Mouse (Mus musculus) kidney, postnatal 0 days (tissue): ENCODE data around the gene Plpp3. TPM values are rescaled to one million over a fixed set of nuclear protein-coding genes. Genes with fewer than 3 reads are reported as not detected.

Experiments
- ATAC-seq: fragments of 200-750 bp; cut with Nextera tagmentation; replicated peaks from 2 replicates; pipeline ENCODE4 v1.8.0; 2017; ENCODE audit warnings: low read depth, moderate number of reproducible peaks, moderate TSS enrichment, moderate library complexity; ENCODE audit not compliant: low FRiP score
- DNase-seq: peaks from one replicate; pipeline ENCODE4 v3.0.0-alpha.2; 2016; ENCODE audit warnings: low spot score
- H3K27ac ChIP-seq: fragments of 300-500 bp; sonication (generic); 2 replicates; pipeline ENCODE4 v1.5.1; 2014; ENCODE audit warnings: mild to moderate bottlenecking
- H3K27me3 ChIP-seq: fragments of 300-500 bp; sonication (generic); 2 replicates; pipeline ENCODE4 v1.6.1; 2014; ENCODE audit warnings: low read length, mixed read lengths; ENCODE audit not compliant: insufficient read depth
- H3K36me3 ChIP-seq: fragments of 300-500 bp; sonication (generic); 2 replicates; pipeline ENCODE4 v1.6.1; 2014; ENCODE audit warnings: low read length, mixed read lengths; ENCODE audit not compliant: insufficient read depth
- H3K4me1 ChIP-seq: fragments of 300-500 bp; sonication (generic); replicated peaks from 2 replicates; pipeline ENCODE4 v1.6.1; 2014; ENCODE audit warnings: antibody characterized with exemption, low read length, mixed read lengths; ENCODE audit not compliant: insufficient read depth
- H3K4me2 ChIP-seq: fragments of 300-500 bp; sonication (generic); 2 replicates; pipeline ENCODE4 v1.6.1; 2014; ENCODE audit warnings: mild to moderate bottlenecking, low read length, moderate library complexity, mixed read lengths
- H3K4me3 ChIP-seq: fragments of 300-500 bp; sonication (generic); replicated peaks from 2 replicates; pipeline ENCODE4 v1.5.1; 2014; ENCODE audit warnings: low read depth, low read length
- H3K9ac ChIP-seq: fragments of 300-500 bp; sonication (generic); 2 replicates; pipeline ENCODE4 v1.6.1; 2014; ENCODE audit warnings: low read depth, low read length
- H3K9me3 ChIP-seq: fragments of 300-500 bp; sonication (generic); replicated peaks from 2 replicates; pipeline ENCODE4 v1.6.1; 2016; ENCODE audit warnings: low read length, inconsistent platforms, mixed read lengths
- CTCF ChIP-seq: IDR thresholded peaks from 2 replicates; pipeline ENCODE4 v1.5.1; 2016; ENCODE audit warnings: antibody characterized with exemption, low read depth, mild to moderate bottlenecking, moderate library complexity
- WGBS: fragments of 180-500 bp; shearing (Covaris S2); extraction: QIAGEN DNeasy Blood & Tissue Kit; methylation state at CpG from one replicate; pipeline ENCODE4 v1.1.7; 2014; 5-methylcytosine and 5-hydroxymethylcytosine counted together
- polyA plus RNA-seq: library from polyadenylated mRNA; unstranded; fragments of >200 nt; fragmentation: Nextera tagmentation; extraction: Ambion mirVana; gene quantifications from 2 replicates; pipeline ENCODE4 v1.2.1, GENCODE M21; 2015

Gene Plpp3
- polyA plus RNA-seq, 1 experiment from 2014 or later, result 77.4 TPM

GRCm38 (mm10) chr4:105225512-105225911 lies 68.4 kb downstream of the Plpp3 start:
- DNase-seq, result no peak
- TF ChIP-seq CTCF, result no peak
- no peak overlapping the region for H3K27ac ChIP-seq
- WGBS, result 66% methylated on average over 2 of the region's 2 CpGs
- H3K4me2 ChIP-seq, result no peak overlapping the region
- H3K27me3 ChIP-seq, result no peaks in the 10 kb centered on the region
- no peak for ATAC-seq
- H3K9ac ChIP-seq, result no peak overlapping the region
- H3K4me1 ChIP-seq, result no peaks in the 10 kb centered on the region; the same call in 1 of the 2 replicates
- H3K4me3 ChIP-seq, result no peak overlapping the region
- H3K9me3 ChIP-seq, result no peaks in the 10 kb centered on the region
- peaks cover 45% of the 10 kb centered on the region for H3K36me3 ChIP-seq

DNA sequence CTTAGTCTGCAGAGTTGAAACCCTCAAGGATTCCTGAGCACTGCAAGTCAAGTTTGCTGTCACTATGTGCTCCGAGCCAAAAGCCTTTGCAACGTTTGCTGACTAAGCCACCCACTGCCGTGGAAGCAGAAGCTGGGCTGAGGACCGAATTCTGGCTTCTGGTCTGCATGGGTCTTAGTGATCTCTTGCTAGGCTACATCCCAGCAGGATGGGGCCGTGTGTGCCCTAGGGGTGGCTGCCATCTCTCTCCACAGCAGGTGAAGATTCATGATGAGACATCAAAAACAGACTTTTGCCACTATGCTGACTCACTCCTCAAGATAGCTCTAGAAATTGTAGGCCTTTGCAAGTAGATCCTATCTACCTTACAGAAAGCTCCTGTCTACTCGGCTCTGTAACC lies 69.2 kb downstream of the Plpp3 start:
- H3K9me3 ChIP-seq, result no peaks in the 10 kb centered on the region
- DNase-seq (no peak), ATAC-seq (no peak)
- no peak for TF ChIP-seq CTCF
- 82% methylated on average over 6 of the region's 6 CpGs for WGBS
- no peak overlapping the region for H3K27ac ChIP-seq
- peaks cover 48% of the 10 kb centered on the region for H3K36me3 ChIP-seq
- H3K4me1 ChIP-seq, result no peaks in the 10 kb centered on the region; the same call in 1 of the 2 replicates
- H3K4me2 ChIP-seq, result no peak overlapping the region
- H3K27me3 ChIP-seq, result no peaks in the 10 kb centered on the region
- H3K9ac ChIP-seq, result no peak overlapping the region
- no peak overlapping the region for H3K4me3 ChIP-seq

DNA sequence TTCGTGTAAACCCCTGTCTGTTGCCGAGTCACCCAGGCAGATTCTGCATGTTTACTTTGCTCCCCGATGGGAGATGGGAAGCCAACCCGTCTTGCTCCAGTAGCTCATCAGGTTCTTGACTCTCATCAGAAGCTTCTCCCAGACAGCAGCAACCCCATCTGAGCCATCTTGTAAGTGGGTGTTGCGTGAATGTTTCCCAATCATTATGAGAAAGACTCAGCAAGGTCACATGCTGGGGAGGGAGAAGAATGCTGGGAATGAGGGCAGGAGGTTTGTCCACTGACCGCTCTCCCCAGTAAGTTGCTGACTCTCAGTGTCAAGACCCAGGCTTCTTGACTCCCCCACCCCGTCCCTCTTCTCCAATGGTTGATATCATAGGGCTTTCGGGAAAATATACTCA lies 73.0 kb downstream of the Plpp3 start:
- Histone ChIP-seq H3K4me2 (no peak overlapping the region), H3K36me3 (peaks cover 37% of the 10 kb centered on the region; the same call in 1 of the 2 replicates), H3K9ac (no peak overlapping the region), H3K4me1 (no peaks in the 10 kb centered on the region; the same call in 1 of the 2 replicates), H3K27ac (no peak overlapping the region), H3K9me3 (no peaks in the 10 kb centered on the region), H3K27me3 (no peaks in the 10 kb centered on the region), H3K4me3 (no peak overlapping the region)
- 84% methylated on average over 8 of the region's 8 CpGs for WGBS
- DNase-seq, result peak; percentile 31
- peak; percentile 64 for ATAC-seq
- no peak for TF ChIP-seq CTCF

GRCm38 (mm10) chr4:105240233-105240632 lies 83.1 kb downstream of the Plpp3 start:
- Histone ChIP-seq H3K36me3 (no peaks in the 10 kb centered on the region), H3K9me3 (no peaks in the 10 kb centered on the region), H3K4me3 (no peak overlapping the region), H3K9ac (no peak overlapping the region), H3K27ac (no peak overlapping the region), H3K4me2 (no peak overlapping the region), H3K4me1 (peaks cover under 1% of the 10 kb centered on the region; the same call in 1 of the 2 replicates), H3K27me3 (no peaks in the 10 kb centered on the region)
- no peak for DNase-seq
- TF ChIP-seq CTCF, result no peak
- WGBS, result 85% methylated on average over 7 of the region's 7 CpGs
- ATAC-seq, result no peak

GRCm38 (mm10) chr4:105244931-105245330 lies 87.8 kb downstream of the Plpp3 start:
- no peaks in the 10 kb centered on the region for H3K36me3 ChIP-seq
- H3K4me2 ChIP-seq, result peak overlapping the region; percentile 57
- ATAC-seq, result no peak
- peaks cover 7% of the 10 kb centered on the region; the same call in 1 of the 2 replicates for H3K4me1 ChIP-seq
- WGBS, result 61% methylated on average over 10 of the region's 10 CpGs
- H3K4me3 ChIP-seq, result no peak overlapping the region
- DNase-seq, result no peak
- peak overlapping the region; percentile 57; the same call in 1 of the 2 replicates for H3K9ac ChIP-seq
- no peak for TF ChIP-seq CTCF
- H3K27ac ChIP-seq, result no peak overlapping the region
- no peaks in the 10 kb centered on the region for H3K27me3 ChIP-seq
- no peaks in the 10 kb centered on the region for H3K9me3 ChIP-seq

DNA sequence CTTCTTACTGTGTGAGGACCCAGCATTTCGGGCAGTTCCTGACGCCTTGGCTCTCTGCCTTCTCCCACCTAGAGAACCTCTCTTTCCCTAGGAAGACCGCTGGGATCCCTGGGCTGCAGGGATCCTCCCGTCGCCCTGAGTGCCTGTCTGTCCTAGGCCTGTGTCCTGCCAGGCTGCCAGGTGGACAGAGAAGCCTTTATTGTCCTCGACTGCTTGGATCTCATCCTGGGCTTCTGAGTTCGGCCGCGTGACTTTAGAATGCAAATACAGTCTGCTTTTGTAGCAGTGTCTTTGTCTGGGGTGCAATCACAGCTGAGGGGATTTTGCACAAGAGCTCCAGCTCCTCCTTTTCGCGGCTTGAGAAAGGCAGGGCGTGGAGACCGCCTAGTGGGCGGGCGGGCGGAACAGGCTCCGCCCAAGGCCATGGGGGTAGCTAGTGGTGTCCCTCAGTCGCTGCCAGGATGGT lies 88.4 kb downstream of the Plpp3 start:
- Histone ChIP-seq H3K27me3 (no peaks in the 10 kb centered on the region), H3K9me3 (no peaks in the 10 kb centered on the region), H3K4me2 (peak overlapping the region; percentile 57), H3K9ac (peak overlapping the region; percentile 57; the same call in 1 of the 2 replicates), H3K4me3 (0 out of 2 replicates have a peak overlapping the region, but pooled peaks have one; percentile 1), H3K36me3 (no peaks in the 10 kb centered on the region), H3K27ac (no peak overlapping the region), H3K4me1 (peaks cover 7% of the 10 kb centered on the region; the same call in 1 of the 2 replicates)
- 4% methylated on average over 18 of the region's 18 CpGs for WGBS
- DNase-seq, result peak; percentile 78
- ATAC-seq, result no peak; the same call in 1 of the 2 replicates
- 0 out of 2 replicates have a peak, but pooled peaks have one; percentile 15 for TF ChIP-seq CTCF

DNA sequence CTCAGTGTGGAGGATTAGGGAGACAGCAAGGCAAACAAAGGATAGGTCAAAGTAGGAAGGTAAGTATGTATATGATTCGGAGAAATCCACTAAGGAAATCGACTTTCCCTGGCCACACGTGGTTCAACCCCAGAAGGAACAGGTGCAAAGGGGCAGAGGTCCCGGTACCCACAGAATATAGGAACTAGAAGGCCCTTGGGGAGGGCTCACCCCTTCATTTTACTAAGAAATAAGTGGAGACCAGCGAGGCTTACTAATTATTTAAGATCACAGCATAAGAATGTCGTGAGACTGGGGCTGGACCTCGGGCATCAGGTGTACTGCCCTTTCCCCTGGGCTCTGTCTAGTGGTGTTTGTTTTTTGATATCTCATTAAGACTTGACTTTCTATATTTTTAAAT lies 89.2 kb downstream of the Plpp3 start:
- Histone ChIP-seq H3K9ac (no peak overlapping the region), H3K9me3 (no peaks in the 10 kb centered on the region), H3K4me1 (peaks cover 7% of the 10 kb centered on the region; the same call in 1 of the 2 replicates), H3K27ac (no peak overlapping the region), H3K4me3 (no peak overlapping the region), H3K27me3 (no peaks in the 10 kb centered on the region), H3K36me3 (no peaks in the 10 kb centered on the region), H3K4me2 (no peak overlapping the region)
- DNase-seq (no peak), ATAC-seq (0 out of 2 replicates have a peak, but pooled peaks have one; percentile 17)
- TF ChIP-seq CTCF, result no peak
- WGBS, result 85% methylated on average over 7 of the region's 7 CpGs
